Mouse (Mus musculus): ENCODE data around the gene Lpcat3. TPM values are rescaled to one million over a fixed set of nuclear protein-coding genes. Genes with fewer than 3 reads are reported as not detected.

Gene Lpcat3
- polyA plus RNA-seq, 1 experiment from 2014 or later, result 44.1 TPM

DNA sequence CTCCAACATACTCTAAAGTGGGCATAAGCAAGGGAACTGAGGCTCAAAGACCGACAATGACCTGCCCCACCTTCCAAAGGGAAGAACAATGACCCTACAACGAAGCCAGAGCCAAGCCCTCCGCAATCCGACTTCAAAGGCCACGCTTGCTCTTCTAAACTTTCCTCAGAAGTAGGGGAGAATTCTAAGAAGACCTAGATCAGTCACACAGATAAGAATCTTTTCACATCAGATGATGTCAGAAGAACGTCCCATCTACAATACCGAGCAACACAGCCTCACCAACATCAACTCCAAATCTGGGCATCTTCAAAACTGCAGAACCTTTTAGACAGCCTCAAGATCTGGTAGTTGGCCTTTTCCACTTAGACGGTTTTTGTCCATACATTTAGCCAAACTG lies 87.6 kb downstream of the Lpcat3 start:
- Histone ChIP-seq H3K27me3 (ENCODE audit: poor library complexity, severe bottlenecking) (0 out of 2 replicates have a peak, but pooled peaks cover 3% of the 10 kb centered on the region), H3K4me3 (no peak overlapping the region), H3K4me1 (peaks cover 41% of the 10 kb centered on the region), H3K27ac (no peak overlapping the region), H3K36me3 (replicated peaks) (peaks cover 73% of the 10 kb centered on the region), H3K9me3 (no peaks in the 10 kb centered on the region)
- no peak for DNase-seq (ENCODE audit: extremely low spot score, low spot score)
- WGBS, result 92% methylated on average over 8 of the region's 8 CpGs

DNA sequence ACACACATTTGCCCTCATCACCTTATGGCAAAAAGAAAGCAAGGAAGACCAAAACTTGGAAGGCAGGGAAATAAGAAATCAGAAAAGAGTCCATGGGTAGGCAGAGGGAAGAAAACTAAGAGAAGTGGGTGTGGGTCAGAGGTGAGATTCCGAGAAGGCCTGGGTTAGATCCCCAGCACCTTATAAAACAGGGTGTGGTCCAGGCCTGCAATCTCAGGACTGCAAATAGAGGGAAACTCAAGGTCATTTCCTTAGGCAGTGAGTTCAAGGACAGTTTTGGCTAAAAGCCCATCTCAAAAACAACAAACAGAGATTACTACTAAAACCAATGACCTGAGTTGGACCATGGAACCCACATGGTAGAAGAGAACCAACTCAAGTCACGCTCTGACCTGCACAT lies 91.0 kb downstream of the Lpcat3 start:
- H3K4me3 ChIP-seq, result no peak overlapping the region
- no peak for DNase-seq (ENCODE audit: extremely low spot score, low spot score)
- no peaks in the 10 kb centered on the region for H3K9me3 ChIP-seq
- H3K4me1 ChIP-seq, result peaks cover 48% of the 10 kb centered on the region
- peaks cover 46% of the 10 kb centered on the region for H3K36me3 ChIP-seq (replicated peaks)
- H3K27ac ChIP-seq, result no peak overlapping the region
- WGBS, result 92% methylated on average over 2 of the region's 2 CpGs
- no peaks in the 10 kb centered on the region for H3K27me3 ChIP-seq (ENCODE audit: poor library complexity, severe bottlenecking)

MicroRNAs encoded within 50 kb of the gene (microRNA counts, 519-probe panel; counts per million panel counts)
- 341 counts per million, percentile 65 among the panel's probes with 10 or more counts for microRNA mmu-miR-141
- 4,809 counts per million, percentile 82 among the panel's probes with 10 or more counts for microRNA mmu-miR-200c

Small RNA genes within 50 kb of the gene (microRNA-seq; reads per million reads assigned to microRNA genes)
- 272 reads per million, percentile 58 among the genes with 10 or more reads in this experiment for gene Mir141
- 1,264 reads per million, percentile 76 among the genes with 10 or more reads in this experiment for gene Mir200c

Other genes starting within 250 kb of the Lpcat3 start
- gene Pex5, start 248.0 kb upstream of the Lpcat3 start, polyA plus RNA-seq (2016; fragmentation: Nextera tagmentation; extraction: Ambion mirVana), result 40.3 and 43.1 TPM in 2 replicates
- gene Clstn3, start 198.2 kb upstream of the Lpcat3 start, polyA plus RNA-seq (2016; fragmentation: Nextera tagmentation; extraction: Ambion mirVana), result 8.4 and 10.6 TPM in 2 replicates
- 0.11 and 0.21 TPM in 2 replicates for gene C1rl, start 169.9 kb upstream of the Lpcat3 start, polyA plus RNA-seq (2016; fragmentation: Nextera tagmentation; extraction: Ambion mirVana)
- gene C1ra, start 150.6 kb upstream of the Lpcat3 start, polyA plus RNA-seq (2016; fragmentation: Nextera tagmentation; extraction: Ambion mirVana), result 0.06 and 0.15 TPM in 2 replicates
- gene C1s1, start 120.7 kb upstream of the Lpcat3 start, polyA plus RNA-seq (2016; fragmentation: Nextera tagmentation; extraction: Ambion mirVana), result 0.20 and 0.42 TPM in 2 replicates
- gene C1rb, start 92.7 kb upstream of the Lpcat3 start, polyA plus RNA-seq (2016; fragmentation: Nextera tagmentation; extraction: Ambion mirVana), result not detected in 2 replicates
- 0.05 TPM in 1 of 2 replicates, not detected in the other for gene C1s2, start 26.9 kb upstream of the Lpcat3 start, polyA plus RNA-seq (2016; fragmentation: Nextera tagmentation; extraction: Ambion mirVana)
- gene Emg1, start 49.2 kb downstream of the Lpcat3 start, polyA plus RNA-seq (2016; fragmentation: Nextera tagmentation; extraction: Ambion mirVana), result 255 and 270 TPM in 2 replicates
- 490 and 492 TPM in 2 replicates for gene Phb2, start 49.3 kb downstream of the Lpcat3 start, polyA plus RNA-seq (2016; fragmentation: Nextera tagmentation; extraction: Ambion mirVana)
- gene Ptpn6, start 75.7 kb downstream of the Lpcat3 start, polyA plus RNA-seq (2016; fragmentation: Nextera tagmentation; extraction: Ambion mirVana), result 4.8 and 5.2 TPM in 2 replicates
- gene Grcc10, start 78.3 kb downstream of the Lpcat3 start, polyA plus RNA-seq (2016; fragmentation: Nextera tagmentation; extraction: Ambion mirVana), result 397 and 415 TPM in 2 replicates
- gene Gm45234, start 93.0 kb downstream of the Lpcat3 start, polyA plus RNA-seq (2016; fragmentation: Nextera tagmentation; extraction: Ambion mirVana), result not detected in 2 replicates
- gene Atn1, start 93.5 kb downstream of the Lpcat3 start, polyA plus RNA-seq (2016; fragmentation: Nextera tagmentation; extraction: Ambion mirVana), result 12.5 and 14.2 TPM in 2 replicates
- 4.0 and 4.4 TPM in 2 replicates for gene Eno2, start 106.6 kb downstream of the Lpcat3 start, polyA plus RNA-seq (2016; fragmentation: Nextera tagmentation; extraction: Ambion mirVana)
- 4.9 and 5.3 TPM in 2 replicates for gene Lrrc23, start 116.7 kb downstream of the Lpcat3 start, polyA plus RNA-seq (2016; fragmentation: Nextera tagmentation; extraction: Ambion mirVana)
- gene Spsb2, start 145.6 kb downstream of the Lpcat3 start, polyA plus RNA-seq (2016; fragmentation: Nextera tagmentation; extraction: Ambion mirVana), result 7.4 and 8.9 TPM in 2 replicates
- 1,048 and 1,068 TPM in 2 replicates for gene Tpi1, start 151.3 kb downstream of the Lpcat3 start, polyA plus RNA-seq (2016; fragmentation: Nextera tagmentation; extraction: Ambion mirVana)
- 214 and 215 TPM in 2 replicates for gene Usp5, start 166.5 kb downstream of the Lpcat3 start, polyA plus RNA-seq (2016; fragmentation: Nextera tagmentation; extraction: Ambion mirVana)
- gene Cdca3, start 166.5 kb downstream of the Lpcat3 start, polyA plus RNA-seq (2016; fragmentation: Nextera tagmentation; extraction: Ambion mirVana), result 271 and 298 TPM in 2 replicates
- gene Gnb3, start 177.2 kb downstream of the Lpcat3 start, polyA plus RNA-seq (2016; fragmentation: Nextera tagmentation; extraction: Ambion mirVana), result 0.32 and 0.42 TPM in 2 replicates
- gene P3h3, start 194.7 kb downstream of the Lpcat3 start, polyA plus RNA-seq (2016; fragmentation: Nextera tagmentation; extraction: Ambion mirVana), result 9.7 TPM in 2 replicates
- gene Gpr162, start 201.0 kb downstream of the Lpcat3 start, polyA plus RNA-seq (2016; fragmentation: Nextera tagmentation; extraction: Ambion mirVana), result 2.1 and 2.5 TPM in 2 replicates
- gene Cd4, start 225.2 kb downstream of the Lpcat3 start, polyA plus RNA-seq (2016; fragmentation: Nextera tagmentation; extraction: Ambion mirVana), result 0.17 TPM in 1 of 2 replicates, not detected in the other
- gene Lag3, start 248.7 kb downstream of the Lpcat3 start, polyA plus RNA-seq (2016; fragmentation: Nextera tagmentation; extraction: Ambion mirVana), result 0.76 and 0.88 TPM in 2 replicates